Mouse (Mus musculus) activated CD4-positive, CD25-positive, alpha-beta regulatory T cell, adult 4 months (primary cell): ENCODE measurements around the gene Cav1. TPM values are rescaled to one million over a fixed set of nuclear protein-coding genes. Genes with fewer than 3 reads are reported as not detected.

Experiments
- ATAC-seq: one replicate; pipeline ENCODE4 v1.8.0; 2017
- polyA plus RNA-seq, 2 experiments: library from polyadenylated mRNA; unstranded; fragments of 100-300 nt; shearing (Covaris generic); gene quantifications; one replicate each; pipeline ENCODE4 v1.2.1; 2017

The Cav1 gene
- polyA plus RNA-seq, 2 experiments from 2014 or later = not detected

GRCm38 (mm10) chr6:17317944-17318343, 11.8 kb downstream of the Cav1 start:
- ATAC-seq = no peak

GRCm38 (mm10) chr6:17321976-17322375, 15.8 kb downstream of the Cav1 start:
- ATAC-seq = no peak

- ATAC-seq = no peak
Measured at GRCm38 (mm10) chr6:17327216-17327615, 21.1 kb downstream of the Cav1 start.

GRCm38 (mm10) chr6:17329801-17330200, 23.7 kb downstream of the Cav1 start:
- no peak for ATAC-seq

- ATAC-seq = no peak
Measured at GRCm38 (mm10) chr6:17337724-17338123, 31.6 kb downstream of the Cav1 start.

GRCm38 (mm10) chr6:17340406-17340805, 34.3 kb downstream of the Cav1 start:
- ATAC-seq = no peak

- ATAC-seq = no peak
Measured at GRCm38 (mm10) chr6:17348011-17348410, 41.9 kb downstream of the Cav1 start.

- no peak for ATAC-seq
Measured at GRCm38 (mm10) chr6:17350803-17351202, 44.7 kb downstream of the Cav1 start.

GRCm38 (mm10) chr6:17358896-17359690, 53.0 kb downstream of the Cav1 start:
- ATAC-seq = peak; percentile 61

GRCm38 (mm10) chr6:17362771-17363170, 56.6 kb downstream of the Cav1 start:
- ATAC-seq = no peak

GRCm38 (mm10) chr6:17363446-17364179, 57.5 kb downstream of the Cav1 start:
- no peak for ATAC-seq

- ATAC-seq = no peak
Measured at GRCm38 (mm10) chr6:17374326-17374725, 68.2 kb downstream of the Cav1 start.

GRCm38 (mm10) chr6:17377371-17377770, 71.2 kb downstream of the Cav1 start:
- ATAC-seq = no peak

- no peak for ATAC-seq
Measured at GRCm38 (mm10) chr6:17380102-17380501, 74.0 kb downstream of the Cav1 start.

- ATAC-seq = no peak
Measured at GRCm38 (mm10) chr6:17381690-17382089, 75.6 kb downstream of the Cav1 start.

- ATAC-seq = no peak
Measured at GRCm38 (mm10) chr6:17385531-17385930, 79.4 kb downstream of the Cav1 start.

GRCm38 (mm10) chr6:17387991-17388710, 82.0 kb downstream of the Cav1 start:
- no peak for ATAC-seq

Other genes starting within 250 kb of the Cav1 start
- 100 to 1,000 TPM; 172 to 206 TPM for gene Tes, start 241.2 kb upstream of the Cav1 start, polyA plus RNA-seq
- gene Cav2, start 25.1 kb upstream of the Cav1 start, polyA plus RNA-seq = 1 to 10 TPM in 1 of 2 experiments, under 1 TPM in 1; 0.94 to 1.9 TPM
- not detected for gene Met, start 157.5 kb downstream of the Cav1 start, polyA plus RNA-seq